Comparison of ENCODE assay signal across 11 mouse cellular contexts in the genomic region with DNA sequence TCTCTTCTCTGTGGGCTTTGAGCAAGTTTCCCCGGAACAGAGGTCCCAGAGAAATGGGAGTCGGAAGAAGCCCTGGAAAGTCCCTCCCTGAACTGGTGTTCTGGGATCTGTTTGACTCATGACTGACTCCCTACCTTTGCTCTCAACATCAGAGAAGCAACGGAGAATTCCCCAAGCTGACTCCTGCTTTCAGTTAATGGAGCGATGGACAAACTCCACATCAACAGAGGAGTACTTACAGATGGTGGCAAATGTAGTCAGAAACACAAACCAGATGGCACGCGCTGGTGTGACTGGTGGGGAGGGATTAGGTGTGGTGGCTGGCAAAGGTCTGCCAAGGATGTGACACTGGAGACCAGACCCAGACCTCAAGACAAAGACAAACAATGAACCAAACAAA. TPM values are rescaled to one million over a fixed set of nuclear protein-coding genes. Genes with fewer than 3 reads are reported as not detected.
DNase-seq lines count a peak whose midpoint lies in the region; ATAC-seq and TF ChIP-seq lines count a peak whose summit lies in the region.
"Had no signal": no experiment of that assay in that cellular context is flagged by ENCODE, and none has a peak within 500 bp of the region (broad histone marks: within the 10 kb centered on the region; RNA-seq: fewer than 3 reads in every experiment).

No protein-coding gene starts in this region.

- peak overlapping the region; percentile 32; the same call in 1 of the 2 replicates for H3K4me2 ChIP-seq in CH12.LX (ENCODE audit: insufficient read depth, low read depth, poor library complexity, severe bottlenecking)
- H3K4me2 ChIP-seq in forebrain, postnatal 0 days (ENCODE audit: low read depth), result peak overlapping the region; percentile 22
- H3K4me2 ChIP-seq in liver, embryonic 16.5 days (ENCODE audit: low read depth, low read length), result 0 out of 2 replicates have a peak overlapping the region, but pooled peaks have one; percentile 0

- TF ChIP-seq EP300 in CH12.LX (IDR thresholded peaks at IDR 0.05; ENCODE audit: low read length), result no peak

- no peaks in the 10 kb centered on the region for H3K36me3 ChIP-seq in heart, embryonic 10.5 days
- H3K36me3 ChIP-seq in CH12.LX (replicated peaks in 1 of 2; ENCODE audit: control insufficient read depth in 1 of 2, insufficient read depth in 1 of 2, low read length in 1 of 2), result no peaks in the 10 kb centered on the region
- no peaks in the 10 kb centered on the region for H3K36me3 ChIP-seq in forebrain, postnatal 0 days (ENCODE audit: insufficient read depth)
- H3K36me3 ChIP-seq in liver, embryonic 16.5 days (ENCODE audit: control insufficient read depth, insufficient read depth), result no peaks in the 10 kb centered on the region

- no peak for TF ChIP-seq POLR2A in CH12.LX (IDR thresholded peaks at IDR 0.05; ENCODE audit: low read depth, low read length)

- TF ChIP-seq CTCF in CH12.LX (conservative IDR thresholded peaks at IDR 0.05 in 1 of 2, IDR thresholded peaks at IDR 0.05 in 1 of 2; ENCODE audit: low read depth in 2 of 2, low read length in 2 of 2), result no peak
- TF ChIP-seq CTCF in forebrain, postnatal 0 days (IDR thresholded peaks at IDR 0.05; ENCODE audit: low read depth), result no peak

- H3K9ac ChIP-seq in CH12.LX (ENCODE audit: insufficient read depth, low read depth), result no peak overlapping the region
- no peak overlapping the region for H3K9ac ChIP-seq in forebrain, postnatal 0 days
- no peak overlapping the region for H3K9ac ChIP-seq in liver, embryonic 16.5 days (ENCODE audit: low read depth, low read length)

- dilution Hi-C loops in CH12.LX (cut with MboI; ENCODE audit: extremely low pct_ligation_motif_present, extremely low pct_unique_long_range_greater_than_20kb, low sequenced_read_pairs), result no loop called here

- peak overlapping the region; percentile 47; the same call in 1 of the 2 replicates for H3K4me3 ChIP-seq in heart, embryonic 10.5 days
- H3K4me3 ChIP-seq in CH12.LX (replicated peaks in 1 of 3; ENCODE audit: low read depth in 2 of 3, low read length in 2 of 3, poor library complexity in 1 of 3), result no peak overlapping the region
- H3K4me3 ChIP-seq in forebrain, postnatal 0 days (ENCODE audit: low read depth, low read length), result no peak overlapping the region
- H3K4me3 ChIP-seq in liver, embryonic 16.5 days (ENCODE audit: low read depth, low read length), result no peak overlapping the region
- H3K4me3 ChIP-seq: erythroblast, embryonic 14.5 days had no signal

- peaks cover 51% of the 10 kb centered on the region for H3K27me3 ChIP-seq in heart, embryonic 10.5 days (ENCODE audit: insufficient read depth, poor library complexity, severe bottlenecking)
- peaks cover 87% of the 10 kb centered on the region for H3K27me3 ChIP-seq in CH12.LX (replicated peaks)
- H3K27me3 ChIP-seq in forebrain, postnatal 0 days (ENCODE audit: insufficient read depth, low read length), result no peaks in the 10 kb centered on the region
- 0 out of 2 replicates have a peak, but pooled peaks cover 2% of the 10 kb centered on the region for H3K27me3 ChIP-seq in liver, embryonic 16.5 days (ENCODE audit: control insufficient read depth, insufficient read depth, low read depth, low read length)

- H3K27ac ChIP-seq in heart, embryonic 10.5 days, result peak overlapping the region; percentile 52; the same call in 1 of the 2 replicates
- H3K27ac ChIP-seq in CH12.LX (ENCODE audit: insufficient read depth, low read depth), result no peak overlapping the region
- no peak overlapping the region for H3K27ac ChIP-seq in forebrain, postnatal 0 days (ENCODE audit: low read depth, low read length)
- no peak overlapping the region for H3K27ac ChIP-seq in liver, embryonic 16.5 days (ENCODE audit: low read length)

- peaks cover 13% of the 10 kb centered on the region for H3K4me1 ChIP-seq in heart, embryonic 10.5 days
- 0 out of 4 replicates have a peak, but pooled peaks cover 0 to 5% of the 10 kb centered on the region in 2 experiments for H3K4me1 ChIP-seq in CH12.LX (ENCODE audit: control insufficient read depth in 1 of 2, insufficient read depth in 2 of 2)
- no peaks in the 10 kb centered on the region for H3K4me1 ChIP-seq in forebrain, postnatal 0 days (ENCODE audit: insufficient read depth)
- H3K4me1 ChIP-seq in liver, embryonic 16.5 days (ENCODE audit: control insufficient read depth, low read depth, low read length), result no peaks in the 10 kb centered on the region; the same call in 1 of the 2 replicates

- 61% methylated on average over 6 of the region's 6 CpGs for WGBS in heart, embryonic 10.5 days
- 60% methylated on average over 6 of the region's 6 CpGs for WGBS in forebrain, postnatal 0 days
- WGBS in liver, embryonic 16.5 days (ENCODE audit: insufficient replicate concordance), result 63% methylated on average over 6 of the region's 6 CpGs

- no peak for ATAC-seq in forebrain, postnatal 0 days
- no peak for ATAC-seq in liver, embryonic 16.5 days (ENCODE audit: low read depth)

- no peak for TF ChIP-seq RAD21 in CH12.LX (IDR thresholded peaks at IDR 0.05; ENCODE audit: low read depth, low read length)

- in situ Hi-C loops in CH12.LX (cut with MboI; ENCODE audit: low pct_ligation_motif_present, low pct_unique_long_range_greater_than_20kb, low sequenced_read_pairs), result no loop called here

- H3K9me3 ChIP-seq in heart, embryonic 10.5 days, result no peaks in the 10 kb centered on the region
- H3K9me3 ChIP-seq in CH12.LX (replicated peaks; ENCODE audit: low read length), result no peaks in the 10 kb centered on the region
- H3K9me3 ChIP-seq in forebrain, postnatal 0 days (ENCODE audit: low read length), result no peaks in the 10 kb centered on the region
- no peaks in the 10 kb centered on the region for H3K9me3 ChIP-seq in liver, embryonic 16.5 days (replicated peaks; ENCODE audit: control insufficient read depth, low read length)

- H3K79me2 ChIP-seq in CH12.LX (replicated peaks; ENCODE audit: control insufficient read depth, extremely low read depth, insufficient read depth, poor library complexity, severe bottlenecking), result no peaks in the 10 kb centered on the region

- no peak for DNase-seq in heart, embryonic 10.5 days (ENCODE audit: low spot score)
- no peak for DNase-seq in heart, adult 18-20 months
- no peak for DNase-seq in CH12.LX (ENCODE audit: extremely low read depth)
- no peak for DNase-seq in forebrain, postnatal 0 days
- DNase-seq in spleen, postnatal 10 days (ENCODE audit: low spot score in 2 of 2), result no peak
- DNase-seq in adrenal gland, postnatal 4 days (ENCODE audit: low spot score in 2 of 2), result no peak
- no peak for DNase-seq in adrenal gland, postnatal 14 days

RNA-seq across cellular contexts. Expression of a gene that starts 5.8 kb away (rescaled TPM):
- polyA plus RNA-seq in heart, embryonic 10.5 days (2016; fragmentation: Nextera tagmentation; extraction: Ambion mirVana), result not detected in 2 replicates
- total RNA-seq in heart, adult 18-20 months (2021), result not detected
- total RNA-seq in CH12.LX (2012; rRNA removed) (not detected in 2 replicates), CH12.LX (2014; rRNA removed) (not detected in 2 replicates)
- not detected in 2 replicates for polyA plus RNA-seq in CH12.LX (2012; ENCODE audit: insufficient read length, low read depth)
- total RNA-seq in forebrain, postnatal 0 days (2014; rRNA removed), result 0.19 and 0.38 TPM in 2 replicates
- polyA plus RNA-seq in forebrain, postnatal 0 days (2015; fragmentation: Nextera tagmentation; extraction: Ambion mirVana), result 0.15 and 0.46 TPM in 2 replicates
- polyA plus RNA-seq in liver, embryonic 16.5 days (2015; fragmentation: Nextera tagmentation; extraction: Ambion mirVana), result not detected in 2 replicates
- total RNA-seq in adrenal gland, postnatal 4 days (2021), result not detected
- total RNA-seq in adrenal gland, postnatal 14 days (2021), result not detected in 2 replicates
- total RNA-seq: neutrophil, adult 5-6 weeks had no signal
- polyA plus RNA-seq: erythroblast, embryonic 14.5 days had no signal

RNA-seq across cellular contexts. Expression of a gene that starts 25.3 kb away (rescaled TPM):
- polyA plus RNA-seq in heart, embryonic 10.5 days (2016; fragmentation: Nextera tagmentation; extraction: Ambion mirVana), result 0.16 and 0.25 TPM in 2 replicates
- total RNA-seq in heart, adult 18-20 months (2021), result not detected
- 0.13 TPM in 1 of 2 replicates, not detected in the other for total RNA-seq in CH12.LX (2012; rRNA removed)
- total RNA-seq in CH12.LX (2014; rRNA removed), result not detected in 2 replicates
- polyA plus RNA-seq in CH12.LX (2012; ENCODE audit: insufficient read length, low read depth), result 0.19 and 0.23 TPM in 2 replicates
- total RNA-seq in forebrain, postnatal 0 days (2014; rRNA removed), result 10.0 and 11.6 TPM in 2 replicates
- 8.5 and 14.9 TPM in 2 replicates for polyA plus RNA-seq in forebrain, postnatal 0 days (2015; fragmentation: Nextera tagmentation; extraction: Ambion mirVana)
- polyA plus RNA-seq in liver, embryonic 16.5 days (2015; fragmentation: Nextera tagmentation; extraction: Ambion mirVana), result 0.09 and 0.39 TPM in 2 replicates
- under 1 TPM; 0.67 to 0.73 TPM for total RNA-seq in adrenal gland, postnatal 4 days (2021)
- 1.2 and 1.6 TPM in 2 replicates for total RNA-seq in adrenal gland, postnatal 14 days (2021)
- total RNA-seq: neutrophil, adult 5-6 weeks had no signal

RNA-seq across cellular contexts. Expression of a gene that starts 28.6 kb away (rescaled TPM):
- 0.16 and 0.17 TPM in 2 replicates for polyA plus RNA-seq in heart, embryonic 10.5 days (2016; fragmentation: Nextera tagmentation; extraction: Ambion mirVana)
- total RNA-seq in heart, adult 18-20 months (2021), result under 1 TPM; 0.23 to 0.27 TPM
- total RNA-seq in CH12.LX (2012; rRNA removed), result not detected in 2 replicates
- not detected in 2 replicates for total RNA-seq in CH12.LX (2014; rRNA removed)
- polyA plus RNA-seq in CH12.LX (2012; ENCODE audit: insufficient read length, low read depth), result not detected in 2 replicates
- 0.23 and 0.62 TPM in 2 replicates for total RNA-seq in forebrain, postnatal 0 days (2014; rRNA removed)
- 0.58 and 0.69 TPM in 2 replicates for polyA plus RNA-seq in forebrain, postnatal 0 days (2015; fragmentation: Nextera tagmentation; extraction: Ambion mirVana)
- 0.07 TPM in 1 of 2 replicates, not detected in the other for polyA plus RNA-seq in liver, embryonic 16.5 days (2015; fragmentation: Nextera tagmentation; extraction: Ambion mirVana)
- 1 to 10 TPM; 1.3 to 1.4 TPM for total RNA-seq in adrenal gland, postnatal 4 days (2021)
- total RNA-seq in adrenal gland, postnatal 14 days (2021), result 0.38 and 0.41 TPM in 2 replicates
- polyA plus RNA-seq: erythroblast, embryonic 14.5 days had no signal

RNA-seq across cellular contexts. Expression of a gene that starts 30.8 kb away (rescaled TPM):
- 0.60 and 0.63 TPM in 2 replicates for polyA plus RNA-seq in heart, embryonic 10.5 days (2016; fragmentation: Nextera tagmentation; extraction: Ambion mirVana)
- under 1 TPM in 1 of 2 experiments, not detected in 1; 0.15 TPM for total RNA-seq in heart, adult 18-20 months (2021)
- total RNA-seq in CH12.LX (2012; rRNA removed) (0.04 TPM in 1 of 2 replicates, not detected in the other), CH12.LX (2014; rRNA removed) (not detected in 2 replicates)
- polyA plus RNA-seq in CH12.LX (2012; ENCODE audit: insufficient read length, low read depth), result not detected in 2 replicates
- 1.2 and 1.6 TPM in 2 replicates for total RNA-seq in forebrain, postnatal 0 days (2014; rRNA removed)
- 1.1 and 1.3 TPM in 2 replicates for polyA plus RNA-seq in forebrain, postnatal 0 days (2015; fragmentation: Nextera tagmentation; extraction: Ambion mirVana)
- 0.06 and 0.07 TPM in 2 replicates for polyA plus RNA-seq in liver, embryonic 16.5 days (2015; fragmentation: Nextera tagmentation; extraction: Ambion mirVana)
- total RNA-seq in adrenal gland, postnatal 4 days (2021), result under 1 TPM; 0.51 to 0.59 TPM
- 0.37 TPM in 1 of 2 replicates, not detected in the other for total RNA-seq in adrenal gland, postnatal 14 days (2021)

RNA-seq across cellular contexts. Expression of a gene that starts 46.6 kb away (rescaled TPM):
- polyA plus RNA-seq in heart, embryonic 10.5 days (2016; fragmentation: Nextera tagmentation; extraction: Ambion mirVana), result 1.1 and 1.2 TPM in 2 replicates
- 1 to 10 TPM; 1.1 to 2.2 TPM for total RNA-seq in heart, adult 18-20 months (2021)
- 0.30 and 0.50 TPM in 2 replicates for total RNA-seq in CH12.LX (2012; rRNA removed)
- not detected in 2 replicates for total RNA-seq in CH12.LX (2014; rRNA removed)
- polyA plus RNA-seq in CH12.LX (2012; ENCODE audit: insufficient read length, low read depth), result 0.10 TPM in 1 of 2 replicates, not detected in the other
- 1.2 and 1.7 TPM in 2 replicates for total RNA-seq in forebrain, postnatal 0 days (2014; rRNA removed)
- 0.34 and 0.54 TPM in 2 replicates for polyA plus RNA-seq in forebrain, postnatal 0 days (2015; fragmentation: Nextera tagmentation; extraction: Ambion mirVana)
- 0.08 TPM in 1 of 2 replicates, not detected in the other for polyA plus RNA-seq in liver, embryonic 16.5 days (2015; fragmentation: Nextera tagmentation; extraction: Ambion mirVana)
- total RNA-seq in adrenal gland, postnatal 4 days (2021), result under 1 TPM in 1 of 2 experiments, not detected in 1; 0.08 TPM
- total RNA-seq in adrenal gland, postnatal 14 days (2021), result 0.19 TPM in 1 of 2 replicates, not detected in the other
- total RNA-seq: neutrophil, adult 5-6 weeks had no signal
- polyA plus RNA-seq: erythroblast, embryonic 14.5 days; large intestine, adult 2 months had no signal
